Mouse (Mus musculus): ENCODE measurements around the gene Adam1b.

DNA sequence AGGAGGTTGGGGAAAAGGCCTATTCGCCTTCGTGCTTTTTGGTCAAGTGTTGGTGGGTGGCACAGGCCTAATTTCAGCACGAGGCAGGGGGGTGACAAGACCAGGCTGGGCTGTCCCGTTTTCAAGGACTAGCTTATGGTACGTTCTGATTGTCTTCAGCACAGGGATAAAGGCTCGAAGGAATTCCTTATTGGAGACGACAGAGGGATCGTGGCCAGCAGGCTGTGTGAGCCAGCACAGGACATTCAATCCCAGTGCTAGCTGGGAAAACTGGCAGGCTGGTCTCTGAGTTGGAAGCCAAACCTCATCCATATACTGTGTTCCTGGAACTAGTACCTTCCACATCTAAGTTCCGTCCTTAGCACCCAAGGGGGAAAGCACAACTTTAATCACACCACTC, 50.3 kb downstream of the Adam1b start:
- TF ChIP-seq GATA1 (IDR thresholded peaks at IDR 0.05; ENCODE audit: borderline replicate concordance, low read length) = no peak
- TF ChIP-seq FLI1 (IDR thresholded peaks at IDR 0.05; ENCODE audit: low read length) = no peak
